Mouse (Mus musculus) frontal cortex, postnatal 36 days (tissue): ENCODE measurements at regions not wholly inside any gene's neighbourhood (a gene's known extent, or its start where the extent isn't known, plus 50 kb on each side); places are given as distances from the start of the nearest gene placed in this dataset.

Experiments used
- DNase-seq, 2 experiments: peaks; one replicate each; pipeline ENCODE4 v3.0.0; 2022; ENCODE audit warnings: low spot score in 2 of 2

GRCm38 (mm10) chr3:159121626-159122025, 373.6 kb upstream of the Depdc1a start:
- no peak for DNase-seq

GRCm38 (mm10) chr3:159143867-159144266, 351.4 kb upstream of the Depdc1a start:
- DNase-seq: peak; percentile 3 to 8

- no peak for DNase-seq
Measured at GRCm38 (mm10) chr3:159181504-159181903, 313.7 kb upstream of the Depdc1a start.

- DNase-seq: no peak
Measured at GRCm38 (mm10) chr3:159193189-159193588, 302.0 kb upstream of the Depdc1a start.
